In the genomic region with DNA sequence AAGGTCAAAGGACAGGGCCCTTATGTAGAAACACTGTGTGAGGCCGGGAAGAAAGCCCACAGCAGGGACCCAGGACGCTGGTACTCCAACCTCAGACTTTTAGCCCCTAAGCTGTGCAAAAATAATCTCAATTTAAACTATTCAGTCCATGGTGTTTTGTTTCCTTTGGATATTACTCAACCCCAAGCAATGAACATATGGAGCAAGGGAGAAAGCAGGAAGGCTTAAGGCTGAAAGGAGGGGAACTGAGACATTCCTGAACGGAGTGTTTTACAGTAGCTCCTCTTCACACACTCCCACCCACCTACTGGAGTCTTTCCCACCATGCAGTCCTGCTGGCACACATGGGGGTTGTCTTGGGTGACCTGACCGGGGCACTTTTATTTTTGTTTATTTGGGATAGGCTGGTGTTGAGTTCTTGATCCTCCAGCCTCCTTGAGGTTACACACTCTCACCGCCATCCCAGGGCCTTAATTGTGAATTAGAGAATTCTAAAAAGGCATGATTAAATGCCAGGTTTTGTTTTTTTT, we compare ENCODE assay signal across 19 mouse cellular contexts. TPM values are rescaled to one million over a fixed set of nuclear protein-coding genes. Genes with fewer than 3 reads are reported as not detected.
DNase-seq lines count a peak whose midpoint lies in the region.
"Had no signal": no experiment of that assay in that cellular context is flagged by ENCODE, and none has a peak within 500 bp of the region (broad histone marks: within the 10 kb centered on the region; RNA-seq: fewer than 3 reads in every experiment).

No protein-coding gene starts in this region.

- peak; percentile 55 for DNase-seq in cerebellum, adult 9-10 months
- no peak for DNase-seq in cerebellum, adult 18-20 months
- DNase-seq in 3T3-L1 (ENCODE audit: low read depth, low spot score) (peak; percentile 29), NIH3T3 (ENCODE audit: low read depth) (peak; percentile 51)
- no peak for DNase-seq in retina, embryonic 14.5 days (ENCODE audit: low spot score)
- no peak for DNase-seq in gastrocnemius, postnatal 36 days
- DNase-seq: adrenal gland, adult 8-10 months; adrenal gland, postnatal 36 days; cerebellum, adult 11 months; cerebellum, postnatal 10 days; gastrocnemius, postnatal 10 days; heart, adult 11 months; kidney, adult 11 months had no signal

- intact Hi-C loops in gastrocnemius, postnatal 36 days (cut with DNase I) = loop anchor here (5.0 kb wide), 1 partner anchor 42 kb away; a partner anchor contains a TSS

RNA-seq across cellular contexts. Expression of a gene that starts 2.1 kb away (rescaled TPM):
- total RNA-seq in gastrocnemius, postnatal 36 days (2021) = 10 to 100 TPM; 20.0 to 22.3 TPM

RNA-seq across cellular contexts. Expression of a gene that starts 5.0 kb away (rescaled TPM):
- 1 to 10 TPM; 3.8 to 4.0 TPM for total RNA-seq in gastrocnemius, postnatal 36 days (2021)

RNA-seq across cellular contexts. Expression of a gene that starts 13.5 kb away (rescaled TPM):
- total RNA-seq in gastrocnemius, postnatal 36 days (2021) = not detected
- total RNA-seq: adrenal gland, adult 8-10 months; adrenal gland, postnatal 36 days; ES-E14; gastrocnemius, adult 18-20 months; gastrocnemius, postnatal 10 days; gastrocnemius, postnatal 4 days; heart, adult 8-10 months; heart, postnatal 25 days; hematopoietic stem cell, adult 5-6 weeks had no signal

RNA-seq across cellular contexts. Expression of a gene that starts 30.8 kb away (rescaled TPM):
- 10 to 100 TPM; 58.2 to 68.0 TPM for total RNA-seq in gastrocnemius, postnatal 36 days (2021)

RNA-seq across cellular contexts. Expression of a gene that starts 35.5 kb away (rescaled TPM):
- not detected for total RNA-seq in gastrocnemius, postnatal 36 days (2021)
- total RNA-seq: gastrocnemius, adult 18-20 months; heart, adult 8-10 months; heart, postnatal 25 days had no signal

Comparison
In these comparisons a context has a peak if more than half of its experiments do, and no peak if none do; other contexts are left out.
1. DNase-seq: peak in cerebellum, adult 9-10 months (single experiment), 3T3-L1 (single experiment) and NIH3T3 (single experiment); none in cerebellum, adult 18-20 months (0 of 2), retina, embryonic 14.5 days (single experiment) and gastrocnemius, postnatal 36 days (0 of 2).